In genomic region chr1:58221879-58222278, GRCm38 (mm10) we compare ENCODE assay signal across 30 mouse cellular contexts. TPM values are rescaled to one million over a fixed set of nuclear protein-coding genes. Genes with fewer than 3 reads are reported as not detected.
A peak's percentile ranks its signal among the peaks of the same experiment; 100 is the strongest.
DNase-seq lines count a peak whose midpoint lies in the region; ATAC-seq and TF ChIP-seq lines count a peak whose summit lies in the region.
"Had no signal": no experiment of that assay in that cellular context is flagged by ENCODE, and none has a peak within 500 bp of the region (broad histone marks: within the 10 kb centered on the region; RNA-seq: fewer than 3 reads in every experiment).

No protein-coding gene starts in this region.

- H3K4me3 ChIP-seq in forebrain, embryonic 13.5 days: no peak overlapping the region
- H3K4me3 ChIP-seq in forebrain, embryonic 10.5 days: no peak overlapping the region
- H3K4me3 ChIP-seq in forebrain, postnatal 0 days (ENCODE audit: low read depth, low read length): no peak overlapping the region
- H3K4me3 ChIP-seq: embryonic facial prominence, embryonic 13.5 days; heart, embryonic 15.5 days; hindbrain, embryonic 10.5 days; kidney, embryonic 15.5 days had no signal

- ATAC-seq in forebrain, embryonic 13.5 days: peak; percentile 77; the same call in 1 of the 2 replicates
- peak; percentile 70 for ATAC-seq in forebrain, postnatal 0 days
- ATAC-seq: hindbrain, postnatal 0 days; intestine, postnatal 0 days; midbrain, embryonic 16.5 days had no signal

- peak; percentile 42 for TF ChIP-seq CTCF in forebrain, postnatal 0 days (IDR thresholded peaks at IDR 0.05; ENCODE audit: low read depth)

- no peaks in the 10 kb centered on the region for H3K36me3 ChIP-seq in forebrain, embryonic 13.5 days (ENCODE audit: poor library complexity, severe bottlenecking)
- no peaks in the 10 kb centered on the region for H3K36me3 ChIP-seq in forebrain, embryonic 10.5 days (replicated peaks)
- H3K36me3 ChIP-seq in forebrain, postnatal 0 days (ENCODE audit: insufficient read depth): no peaks in the 10 kb centered on the region
- H3K36me3 ChIP-seq: embryonic facial prominence, embryonic 13.5 days; heart, embryonic 15.5 days; hindbrain, embryonic 10.5 days; kidney, embryonic 15.5 days had no signal

- no peak overlapping the region for H3K4me2 ChIP-seq in forebrain, embryonic 13.5 days
- H3K4me2 ChIP-seq in forebrain, postnatal 0 days (ENCODE audit: low read depth): no peak overlapping the region
- H3K4me2 ChIP-seq: embryonic facial prominence, embryonic 13.5 days; heart, embryonic 15.5 days; kidney, embryonic 15.5 days had no signal

- H3K9me3 ChIP-seq in forebrain, embryonic 13.5 days (replicated peaks): no peaks in the 10 kb centered on the region
- no peaks in the 10 kb centered on the region for H3K9me3 ChIP-seq in forebrain, embryonic 10.5 days
- no peaks in the 10 kb centered on the region for H3K9me3 ChIP-seq in forebrain, postnatal 0 days (ENCODE audit: low read length)
- H3K9me3 ChIP-seq: embryonic facial prominence, embryonic 13.5 days; heart, embryonic 15.5 days; hindbrain, embryonic 10.5 days; kidney, embryonic 15.5 days had no signal

- H3K9ac ChIP-seq in forebrain, embryonic 13.5 days: no peak overlapping the region
- H3K9ac ChIP-seq in forebrain, postnatal 0 days: no peak overlapping the region
- H3K9ac ChIP-seq: embryonic facial prominence, embryonic 13.5 days; heart, embryonic 15.5 days; kidney, embryonic 15.5 days had no signal

- H3K27ac ChIP-seq in forebrain, embryonic 13.5 days: no peak overlapping the region
- H3K27ac ChIP-seq in forebrain, embryonic 10.5 days: no peak overlapping the region
- H3K27ac ChIP-seq in forebrain, postnatal 0 days (ENCODE audit: low read depth, low read length): peak overlapping the region; percentile 66
- H3K27ac ChIP-seq: embryonic facial prominence, embryonic 13.5 days; heart, embryonic 15.5 days; hindbrain, embryonic 10.5 days; hindbrain, postnatal 0 days; kidney, embryonic 15.5 days had no signal

- H3K4me1 ChIP-seq in forebrain, embryonic 13.5 days: 0 out of 2 replicates have a peak, but pooled peaks cover 5% of the 10 kb centered on the region
- H3K4me1 ChIP-seq in forebrain, embryonic 10.5 days: no peaks in the 10 kb centered on the region
- H3K4me1 ChIP-seq in forebrain, postnatal 0 days (ENCODE audit: insufficient read depth): 0 out of 2 replicates have a peak, but pooled peaks cover 6% of the 10 kb centered on the region
- H3K4me1 ChIP-seq: hindbrain, embryonic 10.5 days; kidney, embryonic 15.5 days had no signal

- DNase-seq in forebrain, embryonic 10.5 days (ENCODE audit: extremely low spot score, low spot score): no peak
- peak; percentile 41 to 48 for DNase-seq in layer of hippocampus, postnatal 10 days (ENCODE audit: low spot score in 2 of 2)
- no peak for DNase-seq in layer of hippocampus, adult 8-10 months (ENCODE audit: low spot score in 2 of 2)
- peak; percentile 58 for DNase-seq in right cerebral cortex, postnatal 4 days
- no peak for DNase-seq in right cerebral cortex, postnatal 36 days (ENCODE audit: low spot score in 2 of 2)
- DNase-seq in forebrain, postnatal 0 days: peak; percentile 76
- DNase-seq in spleen, adult 12 weeks (ENCODE audit: low spot score): no peak
- DNase-seq: kidney, postnatal 4 days; layer of hippocampus, postnatal 36 days; lung, adult 18-20 months; lung, postnatal 36 days; spleen, adult 18-20 months; thymus, postnatal 4 days had no signal

- H3K27me3 ChIP-seq in forebrain, embryonic 13.5 days: no peaks in the 10 kb centered on the region
- no peaks in the 10 kb centered on the region for H3K27me3 ChIP-seq in forebrain, embryonic 10.5 days (ENCODE audit: poor library complexity, severe bottlenecking)
- H3K27me3 ChIP-seq in forebrain, postnatal 0 days (ENCODE audit: insufficient read depth, low read length): no peaks in the 10 kb centered on the region
- H3K27me3 ChIP-seq: embryonic facial prominence, embryonic 13.5 days; kidney, embryonic 15.5 days had no signal

- 82% methylated on average over 5 of the region's 5 CpGs for WGBS in forebrain, embryonic 13.5 days
- 87% methylated on average over 5 of the region's 5 CpGs for WGBS in forebrain, embryonic 10.5 days
- WGBS in forebrain, postnatal 0 days: 61% methylated on average over 5 of the region's 5 CpGs

RNA-seq across cellular contexts. Expression of gene Aox4, which starts 11.7 kb away (rescaled TPM):
- 0.11 and 0.12 TPM in 2 replicates for polyA plus RNA-seq in forebrain, embryonic 13.5 days (2015; fragmentation: Nextera tagmentation; extraction: Ambion mirVana)
- polyA plus RNA-seq in forebrain, embryonic 10.5 days (2016; fragmentation: Nextera tagmentation; extraction: Ambion mirVana): not detected in 2 replicates
- total RNA-seq in layer of hippocampus, postnatal 10 days (2021): 10 to 100 TPM; 10.1 to 10.9 TPM
- total RNA-seq in layer of hippocampus, adult 8-10 months (2022): 1 to 10 TPM; 1.8 to 2.8 (median 2.4) TPM
- 0.95 and 1.8 TPM in 2 replicates for total RNA-seq in forebrain, postnatal 0 days (2014; rRNA removed)
- polyA plus RNA-seq in forebrain, postnatal 0 days (2015; fragmentation: Nextera tagmentation; extraction: Ambion mirVana): 1.0 and 1.2 TPM in 2 replicates
- total RNA-seq: adrenal gland, adult 18-20 months; gastrocnemius, adult 8-10 months; granulocyte monocyte progenitor cell, adult 5-6 weeks; liver, adult 2 months; megakaryocyte-erythroid progenitor cell, adult 5-6 weeks; neutrophil, adult 5-6 weeks had no signal
- polyA plus RNA-seq: C2C12; intestine, postnatal 0 days; liver, adult 2 months had no signal

RNA-seq across cellular contexts. Expression of gene Aox2, which starts 56.2 kb away (rescaled TPM):
- 0.06 TPM in 1 of 2 replicates, not detected in the other for polyA plus RNA-seq in forebrain, embryonic 13.5 days (2015; fragmentation: Nextera tagmentation; extraction: Ambion mirVana)
- polyA plus RNA-seq in forebrain, embryonic 10.5 days (2016; fragmentation: Nextera tagmentation; extraction: Ambion mirVana): 0.05 TPM in 1 of 2 replicates, not detected in the other
- under 1 TPM; 0.04 to 0.09 TPM for total RNA-seq in layer of hippocampus, postnatal 10 days (2021)
- total RNA-seq in layer of hippocampus, adult 8-10 months (2022): under 1 TPM in 2 of 4 experiments, not detected in 2; 0.05 to 0.07 TPM
- 0.05 TPM in 1 of 2 replicates, not detected in the other for total RNA-seq in forebrain, postnatal 0 days (2014; rRNA removed)
- polyA plus RNA-seq in forebrain, postnatal 0 days (2015; fragmentation: Nextera tagmentation; extraction: Ambion mirVana): not detected in 2 replicates
- total RNA-seq: granulocyte monocyte progenitor cell, adult 5-6 weeks; hindbrain, postnatal 0 days; layer of hippocampus, postnatal 36 days; left cerebral cortex, postnatal 25 days; megakaryocyte-erythroid progenitor cell, adult 5-6 weeks; neutrophil, adult 5-6 weeks had no signal
- polyA plus RNA-seq: C2C12; cortical plate, adult 2 months; heart, embryonic 15.5 days; liver, adult 2 months had no signal

Comparison
In these comparisons a context has a peak if more than half of its experiments do, and no peak if none do; other contexts are left out.
1. DNase-seq: peak in layer of hippocampus, postnatal 10 days (2 of 2), right cerebral cortex, postnatal 4 days (single experiment) and forebrain, postnatal 0 days (single experiment); none in forebrain, embryonic 10.5 days (single experiment), layer of hippocampus, adult 8-10 months (0 of 2), right cerebral cortex, postnatal 36 days (0 of 2) and spleen, adult 12 weeks (single experiment).